Mouse (Mus musculus): ENCODE results near the gene Fam117a. TPM values are rescaled to one million over a fixed set of nuclear protein-coding genes. Genes with fewer than 3 reads are reported as not detected.

The Fam117a gene
- polyA plus RNA-seq, 1 experiment: 3.3 TPM

GRCm38 (mm10) chr11:95369964-95370890 is 33.4 kb downstream of the Fam117a start:
- H3K27ac ChIP-seq (ENCODE audit: insufficient read depth, low read depth, low read length): no peak overlapping the region
- no peak overlapping the region for H3K4me3 ChIP-seq (ENCODE audit: insufficient read depth, low read length)
- TF ChIP-seq POLR2A (IDR thresholded peaks at IDR 0.05; ENCODE audit: borderline replicate concordance, low read depth, low read length) (no peak), CTCF (IDR thresholded peaks at IDR 0.05; ENCODE audit: low read depth, low read length) (no peak)
- peaks cover 6% of the 10 kb centered on the region for H3K4me1 ChIP-seq (ENCODE audit: control insufficient read depth, insufficient read depth, low read length)

- Histone ChIP-seq H3K27ac (ENCODE audit: insufficient read depth, low read depth, low read length) (no peak overlapping the region), H3K4me3 (ENCODE audit: insufficient read depth, low read length) (no peak overlapping the region), H3K4me1 (ENCODE audit: control insufficient read depth, insufficient read depth, low read length) (peaks cover 6% of the 10 kb centered on the region)
- TF ChIP-seq CTCF (IDR thresholded peaks at IDR 0.05; ENCODE audit: low read depth, low read length): no peak
- TF ChIP-seq POLR2A (IDR thresholded peaks at IDR 0.05; ENCODE audit: borderline replicate concordance, low read depth, low read length): no peak
Observed at GRCm38 (mm10) chr11:95371182-95371581, 34.4 kb downstream of the Fam117a start.

- TF ChIP-seq POLR2A (IDR thresholded peaks at IDR 0.05; ENCODE audit: borderline replicate concordance, low read depth, low read length) (no peak), CTCF (IDR thresholded peaks at IDR 0.05; ENCODE audit: low read depth, low read length) (no peak)
- Histone ChIP-seq H3K4me1 (ENCODE audit: control insufficient read depth, insufficient read depth, low read length) (peaks cover 10% of the 10 kb centered on the region; the same call in 1 of the 2 replicates), H3K4me3 (ENCODE audit: insufficient read depth, low read length) (no peak overlapping the region), H3K27ac (ENCODE audit: insufficient read depth, low read depth, low read length) (no peak overlapping the region)
Observed at GRCm38 (mm10) chr11:95378926-95379325, 42.1 kb downstream of the Fam117a start.

- no peak for TF ChIP-seq CTCF (IDR thresholded peaks at IDR 0.05; ENCODE audit: low read depth, low read length)
- TF ChIP-seq POLR2A (IDR thresholded peaks at IDR 0.05; ENCODE audit: borderline replicate concordance, low read depth, low read length): no peak
- Histone ChIP-seq H3K4me3 (ENCODE audit: insufficient read depth, low read length) (no peak overlapping the region), H3K4me1 (ENCODE audit: control insufficient read depth, insufficient read depth, low read length) (peaks cover 10% of the 10 kb centered on the region; the same call in 1 of the 2 replicates), H3K27ac (ENCODE audit: insufficient read depth, low read depth, low read length) (no peak overlapping the region)
Observed at GRCm38 (mm10) chr11:95379552-95379951, 42.7 kb downstream of the Fam117a start.

- H3K27ac ChIP-seq (ENCODE audit: insufficient read depth, low read depth, low read length): no peak overlapping the region
- no peak overlapping the region for H3K4me3 ChIP-seq (ENCODE audit: insufficient read depth, low read length)
- peaks cover 10% of the 10 kb centered on the region; the same call in 1 of the 2 replicates for H3K4me1 ChIP-seq (ENCODE audit: control insufficient read depth, insufficient read depth, low read length)
- TF ChIP-seq POLR2A (IDR thresholded peaks at IDR 0.05; ENCODE audit: borderline replicate concordance, low read depth, low read length) (no peak), CTCF (IDR thresholded peaks at IDR 0.05; ENCODE audit: low read depth, low read length) (no peak)
Observed at GRCm38 (mm10) chr11:95380711-95381110, 43.9 kb downstream of the Fam117a start.

- no peak for TF ChIP-seq POLR2A (IDR thresholded peaks at IDR 0.05; ENCODE audit: borderline replicate concordance, low read depth, low read length)
- no peak for TF ChIP-seq CTCF (IDR thresholded peaks at IDR 0.05; ENCODE audit: low read depth, low read length)
Observed at GRCm38 (mm10) chr11:95381146-95381545, 44.3 kb downstream of the Fam117a start.

GRCm38 (mm10) chr11:95383331-95383986 is 46.6 kb downstream of the Fam117a start:
- Histone ChIP-seq H3K4me1 (ENCODE audit: control insufficient read depth, insufficient read depth, low read length) (peaks cover 13% of the 10 kb centered on the region), H3K4me3 (ENCODE audit: insufficient read depth, low read length) (no peak overlapping the region), H3K27ac (ENCODE audit: insufficient read depth, low read depth, low read length) (no peak overlapping the region)
- TF ChIP-seq POLR2A (IDR thresholded peaks at IDR 0.05; ENCODE audit: borderline replicate concordance, low read depth, low read length): no peak
- TF ChIP-seq CTCF (IDR thresholded peaks at IDR 0.05; ENCODE audit: low read depth, low read length): no peak

More at GRCm38 (mm10) chr11:95381146-95381545, 44.3 kb downstream of the Fam117a start:
- H3K27ac ChIP-seq (ENCODE audit: insufficient read depth, low read depth, low read length): no peak overlapping the region
- no peak overlapping the region for H3K4me3 ChIP-seq (ENCODE audit: insufficient read depth, low read length)
- H3K4me1 ChIP-seq (ENCODE audit: control insufficient read depth, insufficient read depth, low read length): peaks cover 12% of the 10 kb centered on the region

- H3K4me1 ChIP-seq (ENCODE audit: control insufficient read depth, insufficient read depth, low read length): peaks cover 13% of the 10 kb centered on the region
Observed at GRCm38 (mm10) chr11:95384004-95384318, 47.1 kb downstream of the Fam117a start.

GRCm38 (mm10) chr11:95384319-95384972 is 47.6 kb downstream of the Fam117a start, which contains the start of gene Slc35b1:
Gene Slc35b1 (plus strand): TSS chr11:95384692.
- peaks cover 12% of the 10 kb centered on the region for H3K4me1 ChIP-seq (ENCODE audit: control insufficient read depth, insufficient read depth, low read length)
- TF ChIP-seq POLR2A (IDR thresholded peaks at IDR 0.05; ENCODE audit: borderline replicate concordance, low read depth, low read length): no peak
- peak; percentile 62 for TF ChIP-seq CTCF (IDR thresholded peaks at IDR 0.05; ENCODE audit: low read depth, low read length)
- peak within 1 kb of the TSS; percentile 91 for H3K4me3 ChIP-seq (ENCODE audit: insufficient read depth, low read length)
- H3K27ac ChIP-seq (ENCODE audit: insufficient read depth, low read depth, low read length): peak within 1 kb of the TSS; percentile 88

More at GRCm38 (mm10) chr11:95384004-95384318, 47.1 kb downstream of the Fam117a start:
- peak overlapping the region; percentile 9; the same call in 1 of the 2 replicates for H3K4me3 ChIP-seq (ENCODE audit: insufficient read depth, low read length)
- no peak overlapping the region for H3K27ac ChIP-seq (ENCODE audit: insufficient read depth, low read depth, low read length)
- TF ChIP-seq POLR2A (IDR thresholded peaks at IDR 0.05; ENCODE audit: borderline replicate concordance, low read depth, low read length) (no peak), CTCF (IDR thresholded peaks at IDR 0.05; ENCODE audit: low read depth, low read length) (no peak)

Measured in bone marrow macrophage, adult 2 months (primary cell).